Mouse (Mus musculus): ENCODE results near the gene Gm18596. TPM values are rescaled to one million over a fixed set of nuclear protein-coding genes. Genes with fewer than 3 reads are reported as not detected.
"Not testable (repeated sequence)": the region's sequence is repeated elsewhere in the genome, so short reads cannot be mapped to it uniquely, and the experiment has no call there.

The Gm18596 gene
- polyA plus RNA-seq, 1 experiment from 2014 or later: not detected

- not testable (repeated sequence) for H3K4me3 ChIP-seq; H3K4me1 ChIP-seq (replicated peaks); H3K27me3 ChIP-seq (ENCODE audit: insufficient read depth, poor library complexity, severe bottlenecking); H3K36me3 ChIP-seq; H3K9me3 ChIP-seq; H3K27ac ChIP-seq; DNase-seq (ENCODE audit: low spot score)
- 71% methylated on average over 1 of the region's 1 CpGs for WGBS
Observed at GRCm38 (mm10) chr10:77750686-77751085, 8.2 kb upstream of the Gm18596 start.

- H3K9me3 ChIP-seq: peaks cover 16% of the 10 kb centered on the region
- H3K27ac ChIP-seq: no peak overlapping the region
- peaks cover 35% of the 10 kb centered on the region for H3K4me1 ChIP-seq (replicated peaks)
- 93% methylated on average over 4 of the region's 4 CpGs for WGBS
- no peaks in the 10 kb centered on the region for H3K27me3 ChIP-seq (ENCODE audit: insufficient read depth, poor library complexity, severe bottlenecking)
- no peaks in the 10 kb centered on the region for H3K36me3 ChIP-seq
- no peak for DNase-seq (ENCODE audit: low spot score)
- no peak overlapping the region for H3K4me3 ChIP-seq
Observed at GRCm38 (mm10) chr10:77738929-77739328, 3.5 kb downstream of the Gm18596 start.

GRCm38 (mm10) chr10:77735928-77736327 lies 6.5 kb downstream of the Gm18596 start:
- Histone ChIP-seq H3K9me3 (peaks cover 16% of the 10 kb centered on the region), H3K27ac (no peak overlapping the region), H3K27me3 (ENCODE audit: insufficient read depth, poor library complexity, severe bottlenecking) (no peaks in the 10 kb centered on the region), H3K36me3 (no peaks in the 10 kb centered on the region), H3K4me3 (no peak overlapping the region), H3K4me1 (replicated peaks) (peaks cover 20% of the 10 kb centered on the region)
- whole genome bisulfite sequencing: 95% methylated on average over 1 of the region's 1 CpGs
- DNase-seq (ENCODE audit: low spot score): no peak

- no peak overlapping the region for H3K27ac ChIP-seq
- no peak overlapping the region for H3K4me3 ChIP-seq
- H3K27me3 ChIP-seq (ENCODE audit: insufficient read depth, poor library complexity, severe bottlenecking): no peaks in the 10 kb centered on the region
- WGBS: 54% methylated on average over 4 of the region's 4 CpGs
- H3K36me3 ChIP-seq: no peaks in the 10 kb centered on the region
- H3K9me3 ChIP-seq: no peaks in the 10 kb centered on the region
- no peaks in the 10 kb centered on the region for H3K4me1 ChIP-seq (replicated peaks)
- peak; percentile 18 for DNase-seq (ENCODE audit: low spot score)
Observed at GRCm38 (mm10) chr10:77729241-77729640, 13.2 kb downstream of the Gm18596 start.

GRCm38 (mm10) chr10:77728280-77728679 lies 14.2 kb downstream of the Gm18596 start:
- DNase-seq (ENCODE audit: low spot score): no peak
- no peaks in the 10 kb centered on the region for H3K9me3 ChIP-seq
- H3K4me3 ChIP-seq: no peak overlapping the region
- no peak overlapping the region for H3K27ac ChIP-seq
- WGBS: 65% methylated on average over 4 of the region's 4 CpGs
- no peaks in the 10 kb centered on the region for H3K36me3 ChIP-seq
- no peaks in the 10 kb centered on the region for H3K4me1 ChIP-seq (replicated peaks)
- H3K27me3 ChIP-seq (ENCODE audit: insufficient read depth, poor library complexity, severe bottlenecking): no peaks in the 10 kb centered on the region

- H3K27ac ChIP-seq: no peak within 1 kb of the TSS
- no peaks in the 10 kb centered on the region for H3K4me1 ChIP-seq (replicated peaks)
- H3K27me3 ChIP-seq (ENCODE audit: insufficient read depth, poor library complexity, severe bottlenecking): no peaks in the 10 kb centered on the region
- WGBS: 43% methylated on average over 3 of the region's 3 CpGs
- no peak within 1 kb of the TSS for H3K4me3 ChIP-seq
- no peak for DNase-seq (ENCODE audit: low spot score)
- H3K9me3 ChIP-seq: no peaks in the 10 kb centered on the region
- H3K36me3 ChIP-seq: no peaks in the 10 kb centered on the region
Observed at GRCm38 (mm10) chr10:77726186-77726585, 16.3 kb downstream of the Gm18596 start, which contains the start of gene Gm10100. Gene Gm10100 (plus strand): TSS chr10:77726486.

- H3K36me3 ChIP-seq: no peaks in the 10 kb centered on the region
- no peak for DNase-seq (ENCODE audit: low spot score)
- H3K4me1 ChIP-seq (replicated peaks): no peaks in the 10 kb centered on the region
- WGBS: 79% methylated on average over 8 of the region's 8 CpGs
- no peak overlapping the region for H3K4me3 ChIP-seq
- H3K9me3 ChIP-seq: peaks cover 3% of the 10 kb centered on the region; the same call in 1 of the 2 replicates
- H3K27me3 ChIP-seq (ENCODE audit: insufficient read depth, poor library complexity, severe bottlenecking): no peaks in the 10 kb centered on the region
- no peak overlapping the region for H3K27ac ChIP-seq
Observed at GRCm38 (mm10) chr10:77724855-77725254, 17.6 kb downstream of the Gm18596 start.

GRCm38 (mm10) chr10:77720299-77720698 lies 22.1 kb downstream of the Gm18596 start, which contains the start of gene Krtap12-1:
Gene Krtap12-1 (plus strand): TSS chr10:77720599.
- not testable (repeated sequence) for DNase-seq (ENCODE audit: low spot score); H3K4me1 ChIP-seq (replicated peaks); H3K9me3 ChIP-seq; H3K27me3 ChIP-seq (ENCODE audit: insufficient read depth, poor library complexity, severe bottlenecking); H3K4me3 ChIP-seq; H3K36me3 ChIP-seq; H3K27ac ChIP-seq
- WGBS: 82% methylated on average over 1 of the region's 1 CpGs

- no peak for DNase-seq (ENCODE audit: low spot score)
- peaks cover 11% of the 10 kb centered on the region; the same call in 1 of the 2 replicates for H3K9me3 ChIP-seq
- H3K27ac ChIP-seq: no peak within 1 kb of the TSS
- H3K36me3 ChIP-seq: no peaks in the 10 kb centered on the region
- WGBS: 79% methylated on average over 1 of the region's 1 CpGs
- no peaks in the 10 kb centered on the region for H3K4me1 ChIP-seq (replicated peaks)
- H3K27me3 ChIP-seq (ENCODE audit: insufficient read depth, poor library complexity, severe bottlenecking): no peaks in the 10 kb centered on the region
- H3K4me3 ChIP-seq: no peak within 1 kb of the TSS
Observed at GRCm38 (mm10) chr10:77715507-77715906, 26.9 kb downstream of the Gm18596 start, which contains the start of gene Gm10142. Gene Gm10142 (plus strand): TSS chr10:77715807.

- H3K4me3 ChIP-seq: no peak overlapping the region
- H3K27ac ChIP-seq: no peak overlapping the region
- no peaks in the 10 kb centered on the region for H3K4me1 ChIP-seq (replicated peaks)
- peaks cover 10% of the 10 kb centered on the region; the same call in 1 of the 2 replicates for H3K9me3 ChIP-seq
- DNase-seq (ENCODE audit: low spot score): no peak
- no peaks in the 10 kb centered on the region for H3K36me3 ChIP-seq
- 72% methylated on average over 4 of the region's 4 CpGs for WGBS
- H3K27me3 ChIP-seq (ENCODE audit: insufficient read depth, poor library complexity, severe bottlenecking): no peaks in the 10 kb centered on the region
Observed at GRCm38 (mm10) chr10:77713734-77714133, 28.7 kb downstream of the Gm18596 start.

GRCm38 (mm10) chr10:77711157-77711556 lies 31.3 kb downstream of the Gm18596 start, which contains the start of gene Gm10024:
Gene Gm10024 (plus strand): TSS chr10:77711457.
- H3K4me3 ChIP-seq; DNase-seq (ENCODE audit: low spot score); H3K27ac ChIP-seq; H3K4me1 ChIP-seq (replicated peaks); H3K36me3 ChIP-seq; H3K27me3 ChIP-seq (ENCODE audit: insufficient read depth, poor library complexity, severe bottlenecking): not testable (repeated sequence)
- H3K9me3 ChIP-seq: peaks cover 16% of the 10 kb centered on the region; the same call in 1 of the 2 replicates

GRCm38 (mm10) chr10:77709831-77710230 lies 32.6 kb downstream of the Gm18596 start:
- Histone ChIP-seq H3K9me3 (peaks cover 27% of the 10 kb centered on the region; the same call in 1 of the 2 replicates), H3K4me1 (replicated peaks) (no peaks in the 10 kb centered on the region), H3K27me3 (ENCODE audit: insufficient read depth, poor library complexity, severe bottlenecking) (no peaks in the 10 kb centered on the region), H3K4me3 (no peak overlapping the region), H3K36me3 (no peaks in the 10 kb centered on the region), H3K27ac (no peak overlapping the region)
- WGBS: 84% methylated on average over 3 of the region's 3 CpGs
- no peak for DNase-seq (ENCODE audit: low spot score)

GRCm38 (mm10) chr10:77706326-77706725 lies 36.1 kb downstream of the Gm18596 start, which contains the start of gene Gm10272:
Gene Gm10272 (plus strand): TSS chr10:77706626.
- 84% methylated on average over 1 of the region's 1 CpGs for WGBS
- Histone ChIP-seq H3K9me3 (peaks cover 36% of the 10 kb centered on the region), H3K4me3 (no peak within 1 kb of the TSS), H3K27ac (no peak within 1 kb of the TSS), H3K36me3 (no peaks in the 10 kb centered on the region), H3K27me3 (ENCODE audit: insufficient read depth, poor library complexity, severe bottlenecking) (no peaks in the 10 kb centered on the region), H3K4me1 (replicated peaks) (no peaks in the 10 kb centered on the region)
- DNase-seq (ENCODE audit: low spot score): no peak

- Histone ChIP-seq H3K4me3 (no peak within 1 kb of the TSS), H3K36me3 (no peaks in the 10 kb centered on the region), H3K9me3 (no peaks in the 10 kb centered on the region), H3K4me1 (replicated peaks) (peaks cover 23% of the 10 kb centered on the region), H3K27me3 (ENCODE audit: insufficient read depth, poor library complexity, severe bottlenecking) (no peaks in the 10 kb centered on the region), H3K27ac (no peak within 1 kb of the TSS; the same call in 1 of the 2 replicates)
- no peak for DNase-seq (ENCODE audit: low spot score)
- WGBS: 40% methylated on average over 4 of the region's 4 CpGs
Observed at GRCm38 (mm10) chr10:77697133-77697532, 45.3 kb downstream of the Gm18596 start, which contains the start of gene Gm9508. Gene Gm9508 (minus strand): TSS chr10:77697233.

Data from hindbrain, embryonic 10.5 days (tissue).